Mouse (Mus musculus): ENCODE measurements around the gene Tmem198b.

Tmem198b gene

DNA sequence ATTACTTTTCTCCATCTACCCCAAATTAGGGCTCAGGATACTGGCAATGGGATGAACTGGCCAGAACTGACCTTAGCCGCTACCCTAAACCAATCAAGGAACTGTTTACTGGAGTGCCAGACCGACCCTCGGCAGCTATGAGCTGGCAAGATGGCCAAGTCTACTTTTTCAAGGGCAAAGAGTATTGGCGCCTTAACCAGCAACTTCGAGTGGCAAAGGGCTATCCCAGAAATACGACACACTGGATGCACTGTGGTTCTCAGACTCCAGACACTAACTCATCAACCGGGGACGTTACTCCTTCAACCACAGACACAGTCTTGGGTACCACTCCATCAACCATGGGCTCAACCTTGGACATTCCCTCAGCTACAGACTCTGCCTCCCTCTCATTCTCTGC is 5.5 kb downstream of the Tmem198b start:
- no peak for DNase-seq (ENCODE audit: low spot score)

DNA sequence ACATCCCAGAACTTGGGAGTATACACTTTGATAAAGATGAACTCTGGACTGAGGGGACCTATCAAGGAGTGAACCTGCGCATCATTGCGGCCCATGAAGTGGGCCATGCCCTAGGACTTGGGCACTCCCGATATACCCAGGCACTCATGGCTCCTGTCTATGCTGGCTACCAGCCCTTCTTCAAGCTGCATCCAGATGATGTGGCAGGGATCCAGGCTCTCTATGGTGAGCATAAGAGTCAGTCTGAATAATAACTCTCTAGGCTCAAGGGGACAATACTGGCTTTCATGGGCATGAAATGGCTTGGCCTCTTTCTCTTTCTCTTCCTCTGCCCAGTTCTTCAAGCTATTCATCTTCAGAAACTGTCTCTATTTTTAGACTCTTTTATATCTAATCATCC is 8.6 kb downstream of the Tmem198b start:
- no peak for DNase-seq (ENCODE audit: low spot score)

DNA sequence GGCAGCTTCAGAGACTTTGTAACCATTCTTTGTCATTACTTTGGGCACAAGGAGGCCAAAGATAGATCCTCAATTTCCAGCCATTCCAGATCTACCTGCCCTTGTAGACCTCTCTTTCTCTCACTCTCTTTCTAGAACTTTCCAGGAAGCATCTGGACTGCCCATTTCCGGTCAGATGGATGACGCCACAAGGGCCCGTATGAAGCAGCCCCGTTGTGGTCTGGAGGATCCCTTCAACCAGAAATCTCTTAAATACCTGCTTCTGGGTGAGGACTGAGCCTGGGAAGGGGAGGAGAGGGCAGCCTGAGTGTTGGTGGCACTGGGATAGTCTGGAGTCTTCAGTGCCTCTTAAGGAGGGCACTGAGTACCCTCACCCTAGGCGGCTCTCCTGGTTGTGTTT is 9.8 kb downstream of the Tmem198b start:
- DNase-seq (ENCODE audit: low spot score): no peak

DNA sequence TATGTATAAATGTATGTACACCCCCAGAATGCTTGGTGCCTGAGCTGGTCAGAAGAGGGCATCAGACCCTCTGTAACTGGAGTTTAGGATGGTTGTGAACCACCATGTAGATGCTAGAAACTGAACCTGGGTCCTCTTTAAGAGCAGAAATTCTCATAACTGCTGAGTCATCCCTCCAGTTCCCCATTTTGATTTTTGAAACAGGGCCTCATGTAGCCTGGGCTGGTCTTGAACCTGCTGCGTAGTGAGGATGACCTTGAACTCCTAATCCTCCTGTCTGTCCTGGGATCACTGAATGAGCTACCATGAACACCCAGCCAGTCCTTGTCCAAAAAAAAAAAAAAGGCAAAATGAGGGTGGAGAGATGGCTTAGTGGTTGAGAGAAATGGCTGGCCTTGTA is 10.9 kb downstream of the Tmem198b start:
- DNase-seq (ENCODE audit: low spot score): no peak

DNA sequence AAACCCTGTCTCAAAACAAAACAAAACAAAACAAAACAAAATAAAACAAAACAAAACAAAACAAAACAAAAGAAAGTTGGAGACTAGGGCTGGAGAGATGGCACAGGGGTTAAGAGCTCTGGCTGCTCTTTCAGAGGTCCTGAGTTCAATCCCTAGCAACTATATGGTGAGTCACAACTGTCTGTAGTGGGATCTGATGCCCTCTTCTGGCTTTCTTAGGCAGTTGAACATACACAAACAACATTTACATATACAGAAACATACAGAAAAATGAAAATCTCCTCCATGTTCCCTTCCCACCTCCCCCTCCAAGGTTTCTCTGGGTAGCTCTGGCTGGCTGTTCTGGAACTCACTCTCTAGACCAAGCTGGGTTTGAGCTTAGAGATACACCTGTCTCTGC is 12.1 kb downstream of the Tmem198b start:
- no peak for DNase-seq (ENCODE audit: low spot score)

DNA sequence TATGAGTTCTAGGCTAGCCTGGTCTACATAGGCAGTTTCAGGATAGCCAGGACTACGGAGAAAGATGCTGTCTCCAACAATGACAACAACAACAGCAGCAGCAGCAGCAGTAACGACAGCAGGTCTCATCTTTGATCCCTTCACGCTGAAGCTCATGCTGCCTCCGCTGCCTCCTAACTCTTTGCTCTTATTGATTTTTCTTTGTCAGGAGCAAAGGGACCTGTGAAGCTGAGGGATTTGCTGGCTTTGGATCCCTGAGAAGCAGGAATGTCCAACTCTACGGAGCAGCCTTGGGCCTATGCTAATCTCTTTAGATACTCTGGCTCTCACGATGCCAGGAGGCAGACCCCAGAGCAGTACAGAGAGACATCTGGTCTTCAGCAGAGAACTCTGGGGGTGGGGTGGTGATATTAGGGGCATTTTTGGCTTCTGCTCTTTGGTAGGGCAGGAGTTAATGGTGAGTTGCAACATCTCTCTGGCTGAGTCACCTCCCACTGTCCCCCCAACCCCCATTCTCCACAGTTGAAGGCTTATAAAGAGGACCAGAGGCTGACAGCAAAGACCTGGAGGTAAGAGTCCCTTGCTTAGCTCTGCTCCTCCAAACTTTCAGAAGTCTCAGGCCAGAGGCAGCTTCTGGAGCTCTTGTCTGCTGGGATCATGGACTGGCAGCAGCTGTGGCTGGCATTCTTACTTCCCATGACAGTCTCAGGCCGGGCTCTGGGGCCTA is 13.6 kb downstream of the Tmem198b start, which contains the start of gene Mmp19:
TSS of gene Mmp19 (plus strand) at position 513 of the 727 bp plus-strand sequence.
- no peak for DNase-seq (ENCODE audit: low spot score)

DNA sequence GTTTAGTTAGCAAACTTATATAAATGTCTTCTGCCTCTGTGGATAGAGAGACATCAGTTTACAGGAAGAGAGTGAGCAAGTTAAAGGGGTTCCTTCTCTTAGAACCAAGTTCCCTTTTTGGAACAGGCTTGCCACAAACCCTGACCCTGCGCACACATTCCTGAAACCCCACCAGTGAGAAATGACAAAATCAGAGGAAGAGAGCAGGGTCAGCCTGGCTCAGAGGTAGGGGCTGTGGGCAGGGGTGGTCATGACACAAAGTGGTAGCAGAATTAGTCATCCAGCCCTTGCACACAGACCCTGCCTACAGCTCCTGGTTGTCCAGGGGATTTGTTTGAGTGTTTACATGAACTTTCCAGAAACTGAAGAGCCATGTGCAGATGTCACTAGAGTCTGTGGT is 24.0 kb downstream of the Tmem198b start:
- DNase-seq (ENCODE audit: low spot score): no peak

DNA sequence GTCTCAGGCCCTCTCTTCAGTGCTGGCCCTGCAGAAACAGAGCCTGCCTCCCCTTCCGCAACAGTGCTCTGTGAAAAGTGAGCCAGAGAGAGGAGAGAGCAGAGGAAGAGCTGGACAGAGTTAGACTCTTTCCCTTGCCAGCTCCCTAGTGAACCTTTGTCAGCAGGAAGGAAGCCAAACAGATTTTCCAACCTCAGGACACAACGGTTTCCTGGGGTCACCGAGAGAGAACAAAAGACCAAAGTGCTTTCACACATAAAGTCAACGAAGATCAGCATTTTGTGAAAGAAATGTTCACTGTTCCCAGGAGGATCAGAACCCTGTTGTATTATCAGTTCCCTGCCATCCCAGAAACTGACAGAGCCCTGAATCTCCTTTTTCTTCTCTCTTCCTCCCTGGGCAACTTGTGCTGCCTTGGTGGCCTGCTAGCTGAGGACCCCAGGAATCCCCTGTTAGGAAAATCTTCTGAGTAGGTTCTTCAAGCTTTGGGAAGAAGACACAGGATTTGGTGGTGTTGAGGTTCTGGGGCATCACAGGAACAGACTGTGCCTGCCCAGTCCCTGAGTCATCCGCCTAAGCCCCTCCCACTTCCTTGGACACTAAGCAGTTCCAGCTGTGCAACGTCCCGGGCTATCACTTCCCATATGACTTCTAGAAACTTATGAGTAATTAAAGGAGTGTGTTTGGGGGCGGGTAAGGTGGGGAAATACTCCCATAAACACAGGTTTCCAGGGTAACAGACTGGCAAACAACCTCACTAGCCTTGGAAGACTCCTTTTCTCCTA is 25.0 kb downstream of the Tmem198b start:
- DNase-seq (ENCODE audit: low spot score): peak; percentile 64

DNA sequence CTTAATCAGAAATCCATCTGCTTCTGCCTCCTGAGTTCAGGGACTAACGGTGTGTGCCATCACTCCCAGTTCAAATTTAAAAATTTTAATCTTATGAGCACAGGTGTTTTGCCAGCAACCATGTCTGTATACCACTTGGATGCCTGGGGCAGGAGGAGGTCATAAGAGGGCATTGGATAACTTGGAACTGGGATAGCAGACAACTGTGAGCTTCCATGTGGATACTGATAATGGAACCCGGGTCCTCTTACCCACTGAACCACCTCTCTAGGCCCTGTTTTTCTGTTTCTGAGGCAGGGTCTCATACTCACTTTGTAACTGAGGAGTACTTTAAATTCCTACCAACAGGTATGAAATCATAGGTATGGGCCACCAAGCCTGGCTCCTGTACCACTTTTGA is 25.7 kb downstream of the Tmem198b start:
- DNase-seq (ENCODE audit: low spot score): no peak

DNA sequence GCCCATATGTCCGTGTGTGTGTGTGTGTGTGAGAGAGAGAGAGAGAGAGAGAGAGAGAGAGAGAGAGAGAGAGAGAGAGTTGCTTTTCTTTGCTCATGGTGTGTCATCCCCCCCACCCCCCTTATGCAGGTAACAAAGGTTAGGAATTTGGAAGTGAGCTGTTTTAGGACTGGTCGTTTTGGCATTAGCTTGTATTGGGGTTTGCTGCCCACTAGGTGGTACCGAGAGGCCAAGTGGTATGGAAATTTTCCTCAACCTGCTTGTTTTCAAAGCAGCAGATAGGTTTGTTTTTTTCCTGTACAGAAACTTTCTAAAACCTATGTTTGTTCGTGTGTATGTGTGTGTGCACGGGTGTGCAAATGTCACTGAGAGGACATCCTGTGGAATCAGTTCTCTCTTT is 30.5 kb downstream of the Tmem198b start:
- no peak for DNase-seq (ENCODE audit: low spot score)

DNA sequence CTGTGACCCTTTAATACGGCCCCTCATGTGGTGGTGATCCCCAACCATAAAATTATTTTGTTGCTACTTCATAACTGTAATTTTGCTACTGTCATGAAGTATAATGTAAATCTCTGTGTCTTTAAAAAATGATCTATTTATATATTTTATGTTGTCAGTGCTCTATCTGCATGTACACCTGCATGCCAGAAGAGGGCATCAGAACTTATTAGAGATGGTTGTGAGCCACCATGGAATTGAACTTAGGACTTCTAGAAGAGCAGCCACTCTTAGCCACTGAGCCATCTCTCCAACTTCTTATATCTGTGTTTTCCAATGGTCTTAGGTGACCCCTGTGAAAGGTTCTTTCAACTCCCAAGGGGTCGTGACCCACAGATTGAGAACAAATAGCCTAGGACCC is 31.3 kb downstream of the Tmem198b start:
- DNase-seq (ENCODE audit: low spot score): no peak
